Mouse (Mus musculus): ENCODE data around the gene Tmem266.

GRCm38 (mm10) chr9:55348664-55349063 is 22.0 kb downstream of the Tmem266 start:
- TF ChIP-seq POLR2A (IDR thresholded peaks at IDR 0.05; ENCODE audit: extremely low read depth, insufficient read depth, low read length) (no peak), CTCF (IDR thresholded peaks at IDR 0.05; ENCODE audit: low read depth, low read length) (no peak)
